Mouse (Mus musculus) adrenal gland, adult 8-10 months (tissue): ENCODE data around the gene Cib1. TPM values are rescaled to one million over a fixed set of nuclear protein-coding genes. Genes with fewer than 3 reads are reported as not detected.

Experiments
- DNase-seq: peaks from one replicate; pipeline ENCODE4 v3.0.0; 2022
- total RNA-seq, 4 experiments: library from RNA; stranded (reverse); gene quantifications; 2 replicates each; pipeline ENCODE4 v1.2.4; 2022

The Cib1 gene
- total RNA-seq, 4 experiments from 2014 or later: 64.7 to 105 (median 85.9) TPM

DNA sequence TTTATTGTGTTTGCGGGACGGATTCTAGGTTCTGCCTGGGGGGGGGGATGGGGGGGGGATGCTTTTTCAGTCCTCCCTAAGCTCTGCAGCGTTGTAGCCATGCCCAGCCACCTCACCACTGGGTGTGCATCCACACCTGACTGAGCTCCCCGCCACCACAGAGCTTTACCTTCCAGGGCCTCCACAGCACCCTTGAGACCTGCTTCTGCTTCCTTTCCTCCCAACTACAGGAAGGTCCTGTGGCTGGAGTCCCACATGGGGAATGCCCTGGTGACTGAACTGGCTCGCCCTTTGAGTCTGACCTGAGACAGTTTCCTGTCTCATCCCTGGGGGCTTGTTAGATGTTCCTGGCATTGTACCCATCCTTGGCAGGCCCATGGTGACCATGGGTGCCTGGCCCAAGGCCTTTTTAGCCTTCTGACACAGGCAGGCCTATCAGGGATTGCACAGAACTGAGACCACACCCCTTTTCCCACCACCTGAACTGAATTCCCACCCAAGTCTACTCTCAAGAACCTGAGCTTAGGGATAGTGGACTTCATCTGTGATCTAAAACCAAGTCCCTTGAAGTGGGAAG, 31.6 kb downstream of the Cib1 start:
- no peak for DNase-seq

DNA sequence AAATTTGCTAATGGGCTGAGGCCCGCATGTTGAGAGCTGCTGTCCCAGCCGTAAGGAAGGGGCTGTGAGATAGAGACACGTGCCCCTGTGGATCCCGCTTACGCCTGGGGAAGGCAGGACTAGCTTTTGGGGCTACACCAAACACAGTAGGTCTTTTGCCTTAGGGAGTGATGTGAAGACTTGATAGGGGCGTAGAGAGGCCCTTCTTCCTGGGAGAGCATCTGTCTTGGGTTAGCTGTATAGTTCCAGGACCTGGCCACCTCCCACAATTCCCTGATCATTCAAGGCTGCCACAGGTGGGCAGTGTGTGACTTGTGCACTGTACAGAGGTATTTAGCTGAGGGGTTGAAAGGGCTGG, 32.0 kb downstream of the Cib1 start:
- DNase-seq: no peak

DNA sequence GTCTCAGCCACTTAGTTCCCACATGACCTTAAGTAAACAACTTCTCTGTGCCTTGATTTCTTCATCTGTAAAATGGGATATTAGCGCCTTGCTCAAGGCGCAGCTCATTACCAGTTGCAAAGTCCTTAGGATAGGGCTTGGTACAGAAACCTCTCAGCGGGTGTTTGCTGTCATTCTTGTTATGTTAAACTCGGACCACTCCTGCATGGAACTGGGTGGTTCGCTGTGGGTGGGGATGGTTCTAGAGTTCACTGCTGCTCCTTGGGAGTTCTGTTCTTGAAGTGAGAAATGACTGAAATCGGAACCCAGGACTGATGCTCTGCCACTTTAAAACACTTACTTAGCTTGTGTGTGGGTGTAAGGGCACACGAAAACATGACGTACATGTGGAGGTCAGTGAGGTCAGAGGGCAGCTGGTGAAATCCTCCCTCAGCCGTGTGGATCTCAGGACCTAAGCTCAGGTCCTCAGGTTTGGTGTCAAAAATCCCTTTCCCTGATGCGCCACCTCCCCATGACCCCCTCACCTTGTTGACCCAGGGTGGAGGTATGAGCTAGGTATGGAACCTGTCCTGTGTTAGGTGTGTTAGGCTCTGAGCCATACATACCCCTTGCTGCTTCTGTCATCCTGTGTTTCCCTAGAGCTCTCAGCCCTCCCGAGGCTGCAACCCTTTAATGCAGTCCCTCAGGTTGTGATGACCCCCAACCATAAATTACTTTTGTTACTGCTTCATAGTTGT, 32.6 kb downstream of the Cib1 start:
- no peak for DNase-seq

DNA sequence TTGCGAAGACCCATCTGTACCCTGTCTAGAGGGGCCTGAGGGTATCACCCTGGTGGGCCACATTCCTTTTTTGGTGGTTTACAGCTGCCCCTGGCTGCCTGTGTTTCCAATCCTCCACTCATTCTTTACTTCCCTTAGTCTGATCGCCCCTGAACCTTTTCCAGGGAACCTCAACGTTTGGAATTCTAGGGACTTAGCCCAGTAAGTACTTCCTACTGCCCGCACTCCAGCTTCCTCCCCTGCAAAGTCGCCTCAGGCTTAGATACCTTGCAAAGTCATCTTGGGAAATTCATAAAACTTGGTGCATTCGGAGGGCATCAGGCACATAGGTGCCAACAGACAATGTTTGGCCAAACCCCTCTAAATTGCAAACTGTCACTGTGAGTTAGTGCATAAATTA, 33.3 kb downstream of the Cib1 start:
- no peak for DNase-seq

DNA sequence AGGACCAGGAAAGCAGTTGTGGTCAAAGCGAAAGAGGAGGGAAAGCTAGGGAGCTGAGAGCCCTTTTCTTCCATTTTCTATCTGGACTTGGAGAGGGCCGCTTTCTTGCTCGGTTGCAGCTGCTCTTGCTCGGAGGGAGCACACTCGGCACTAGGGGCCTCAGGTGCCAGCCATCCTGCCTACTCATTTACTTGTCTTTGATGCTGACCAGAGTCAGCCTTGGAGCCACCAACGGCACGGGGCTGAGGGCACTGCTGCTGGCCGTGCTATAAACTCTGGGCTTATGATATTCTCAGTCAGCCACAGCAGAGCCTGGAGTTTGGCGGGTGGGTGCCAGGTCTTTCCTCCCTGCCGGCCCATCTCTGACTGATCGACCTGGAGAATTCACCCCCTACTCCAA, 33.8 kb downstream of the Cib1 start:
- no peak for DNase-seq

DNA sequence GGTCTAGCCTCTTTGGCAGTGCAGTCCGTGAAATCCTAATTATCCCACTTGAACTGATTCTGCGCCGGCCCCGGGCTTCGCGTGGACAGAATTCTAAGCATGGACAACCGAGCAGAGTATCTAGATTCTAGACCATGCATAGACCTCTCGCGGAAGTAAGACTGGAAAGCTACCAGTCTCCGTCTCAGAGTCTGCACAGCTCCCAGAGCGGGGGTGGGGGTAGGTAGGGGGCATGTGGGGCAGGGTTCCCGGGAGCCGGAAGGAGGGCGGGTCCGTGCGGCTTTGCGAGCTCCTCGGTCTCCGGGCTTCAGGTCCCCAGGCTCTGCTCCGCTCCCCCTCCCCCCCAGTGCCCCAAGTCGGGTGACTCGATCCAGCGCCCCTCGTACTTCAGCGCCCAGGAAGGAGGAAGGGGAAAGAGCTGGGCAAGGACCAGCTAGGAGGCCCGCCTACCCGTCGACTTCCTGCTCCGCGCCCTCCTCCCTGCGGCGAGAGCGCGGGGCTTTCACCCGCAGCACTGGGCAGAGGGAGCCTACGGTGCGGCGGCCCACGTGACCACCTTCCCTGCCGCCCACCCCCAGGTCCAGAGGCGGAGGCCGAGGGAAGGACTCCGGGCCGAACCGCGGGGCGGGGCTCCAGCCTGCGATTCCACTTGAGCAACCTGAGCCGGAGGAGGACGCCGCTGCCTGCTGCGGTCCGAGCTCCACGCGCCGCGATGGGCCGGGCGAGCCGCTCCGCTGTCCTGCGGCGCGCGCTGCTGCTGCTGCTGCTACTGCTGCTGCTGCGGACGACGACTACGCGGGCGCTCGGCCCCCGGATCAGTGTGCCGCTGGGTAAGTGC, 34.5 kb downstream of the Cib1 start:
- DNase-seq: peak; percentile 81

DNA sequence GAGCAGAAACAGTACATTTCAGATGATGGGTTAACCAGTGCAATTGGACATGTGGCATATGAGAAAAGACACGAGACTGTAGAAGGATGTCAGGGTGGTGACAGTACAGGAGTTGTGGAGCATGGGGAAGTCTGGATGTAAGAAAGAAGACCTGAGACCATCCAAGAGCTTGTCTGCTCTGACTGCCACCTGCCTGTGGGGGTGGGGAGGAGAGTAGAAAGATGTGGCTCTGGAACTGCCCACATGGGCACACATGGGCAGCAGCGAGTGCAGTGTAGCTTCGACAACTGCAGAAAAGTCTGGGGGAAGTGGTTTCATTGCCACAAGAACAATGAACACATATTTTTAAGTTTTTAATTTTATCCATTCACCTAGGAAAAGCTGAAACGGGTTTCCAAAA, 35.2 kb downstream of the Cib1 start:
- no peak for DNase-seq

DNA sequence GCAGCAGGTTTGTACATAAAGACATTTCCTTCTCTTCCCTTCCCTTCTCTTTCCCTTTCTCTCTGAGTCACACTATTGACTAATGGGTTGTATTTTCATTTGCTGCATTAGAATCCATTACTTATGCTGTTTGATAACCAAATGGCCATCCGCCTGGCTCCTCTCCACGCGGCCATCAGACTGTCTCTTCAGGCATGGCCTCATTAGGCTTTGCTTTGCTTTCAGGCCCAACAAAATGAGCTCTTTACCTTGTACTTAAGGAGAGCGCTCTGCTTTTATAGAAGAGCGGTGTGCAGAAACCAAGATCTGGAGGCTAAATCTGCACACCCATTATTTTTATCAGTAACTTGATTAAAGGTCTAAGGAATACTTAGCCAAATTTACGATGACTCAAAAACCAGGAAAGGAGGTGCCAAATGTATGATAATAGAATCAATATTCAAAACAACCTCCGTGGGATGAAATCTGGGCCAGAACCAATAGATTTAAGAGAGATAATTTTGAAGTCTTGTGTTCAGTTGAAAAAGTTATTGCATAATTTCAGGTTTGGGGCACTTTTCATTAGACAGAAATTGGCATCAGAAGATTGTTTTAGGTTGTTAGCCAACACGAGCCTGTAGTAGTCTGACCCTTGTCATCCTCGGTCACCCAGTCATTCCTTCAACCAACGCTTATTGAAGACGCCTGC, 36.9 kb downstream of the Cib1 start:
- no peak for DNase-seq

DNA sequence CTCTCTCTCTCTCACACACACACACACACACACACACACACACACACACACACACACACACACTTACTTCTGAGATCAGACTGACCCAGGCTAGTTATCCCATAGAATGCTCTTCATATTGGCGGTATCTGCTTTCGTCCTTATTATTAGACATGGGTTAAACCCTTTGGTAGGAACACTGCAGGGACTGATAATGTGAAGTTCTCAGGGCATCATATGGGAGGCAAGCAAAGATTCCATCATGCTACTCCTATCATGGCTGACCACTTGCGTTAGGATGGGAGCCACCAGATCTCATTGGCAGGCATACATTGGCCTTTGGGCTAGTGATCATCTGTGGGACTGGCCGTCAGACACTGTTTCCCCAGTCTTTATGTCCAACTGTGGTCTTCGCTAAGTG, 37.5 kb downstream of the Cib1 start:
- DNase-seq: no peak

DNA sequence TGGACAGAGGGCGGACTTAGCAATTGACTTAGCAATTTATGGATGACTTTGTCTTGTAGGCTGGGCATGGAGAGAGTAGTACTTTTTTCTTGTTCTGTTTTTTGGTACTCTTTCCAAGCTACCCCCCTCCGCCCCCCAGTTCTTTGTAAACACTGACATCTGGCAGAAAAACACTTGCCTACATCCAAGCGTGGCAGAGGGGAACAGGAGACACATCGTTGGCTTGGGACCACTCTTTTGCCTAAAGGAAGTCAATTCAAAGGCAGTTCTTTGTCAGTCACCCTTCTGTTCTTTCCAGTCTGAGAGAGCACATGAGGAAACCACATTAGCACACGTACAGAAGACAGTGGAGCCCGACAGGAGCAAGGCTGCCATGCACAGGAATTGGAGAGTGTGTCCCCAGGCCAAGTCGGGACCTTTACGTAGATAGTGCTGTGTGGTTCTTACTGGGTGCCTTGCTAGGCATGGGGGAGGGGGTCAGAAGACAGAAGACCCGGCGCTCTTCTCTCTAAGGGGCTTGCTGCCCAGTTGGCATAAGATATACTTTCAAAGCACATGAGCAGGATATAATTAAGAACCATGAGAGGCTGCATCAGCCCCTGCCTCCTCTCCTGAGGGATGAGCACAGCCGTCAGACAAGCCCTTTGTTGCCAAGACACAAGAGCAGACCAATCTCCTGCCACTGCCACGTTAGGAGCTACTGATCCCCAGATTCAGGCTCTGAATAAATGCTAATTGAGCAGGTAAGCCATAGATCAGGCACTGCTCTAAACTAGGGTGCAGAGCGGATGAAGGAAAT, 38.5 kb downstream of the Cib1 start:
- DNase-seq: no peak

DNA sequence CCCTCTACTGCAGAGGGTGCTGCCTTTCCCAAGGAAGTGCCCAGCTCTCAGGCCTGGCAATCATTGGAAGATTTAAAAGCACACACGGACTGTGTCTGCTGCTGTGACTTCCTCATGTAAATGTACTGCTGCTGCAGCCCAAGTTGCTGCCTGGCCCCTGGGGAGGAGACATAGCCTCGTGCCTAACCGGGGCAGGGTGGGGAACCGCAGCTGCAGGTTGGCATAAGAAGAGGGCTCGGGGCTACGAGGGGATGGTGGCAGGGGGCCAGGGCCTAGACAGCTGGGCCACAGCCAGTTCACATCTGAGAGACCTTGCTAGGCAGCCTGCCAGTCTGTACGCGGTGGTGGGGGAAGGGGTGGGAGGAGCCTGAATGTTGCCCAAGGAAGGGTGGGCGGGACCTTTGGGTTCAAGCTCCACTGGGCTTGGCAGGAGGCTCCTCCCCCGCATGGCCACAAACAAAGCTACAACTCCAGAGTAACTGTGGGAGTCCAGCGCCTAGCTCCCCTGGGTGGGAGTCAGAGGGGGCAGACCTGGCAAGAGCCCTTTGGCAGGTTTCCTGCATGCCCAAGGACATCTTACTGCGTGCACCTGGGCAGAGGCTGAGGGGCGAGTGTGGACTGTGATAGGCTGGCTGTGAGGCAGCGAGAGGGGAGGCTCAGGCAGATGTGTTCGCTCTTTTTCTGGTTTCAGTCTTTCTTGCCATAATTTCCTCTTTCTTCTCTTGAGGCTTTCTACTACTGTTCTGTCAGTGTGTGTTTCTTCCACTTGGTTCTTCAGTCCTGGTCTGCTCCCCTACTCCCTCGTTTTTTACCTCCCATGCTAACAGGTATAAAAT, 40.2 kb downstream of the Cib1 start:
- peak; percentile 82 for DNase-seq

DNA sequence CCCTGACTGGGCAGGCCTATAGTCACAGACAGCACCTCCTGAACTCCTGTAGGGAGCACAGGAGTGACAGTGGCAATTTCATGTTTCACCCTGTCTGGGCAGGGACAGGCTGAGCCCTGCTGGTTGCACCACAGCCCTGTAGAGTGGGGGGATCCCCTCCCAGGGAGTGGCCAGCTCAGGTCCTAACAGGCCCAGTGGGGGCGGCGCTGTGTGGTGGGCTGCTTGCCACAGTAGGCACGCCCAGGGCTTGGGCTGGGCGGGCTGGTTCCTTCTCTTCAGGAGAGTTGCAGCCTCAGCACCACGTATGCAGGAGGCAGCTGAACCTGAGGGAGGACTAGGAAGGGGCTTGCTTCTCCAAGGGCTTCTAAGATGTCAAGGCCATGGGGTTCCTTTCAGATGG, 41.2 kb downstream of the Cib1 start:
- DNase-seq: no peak

DNA sequence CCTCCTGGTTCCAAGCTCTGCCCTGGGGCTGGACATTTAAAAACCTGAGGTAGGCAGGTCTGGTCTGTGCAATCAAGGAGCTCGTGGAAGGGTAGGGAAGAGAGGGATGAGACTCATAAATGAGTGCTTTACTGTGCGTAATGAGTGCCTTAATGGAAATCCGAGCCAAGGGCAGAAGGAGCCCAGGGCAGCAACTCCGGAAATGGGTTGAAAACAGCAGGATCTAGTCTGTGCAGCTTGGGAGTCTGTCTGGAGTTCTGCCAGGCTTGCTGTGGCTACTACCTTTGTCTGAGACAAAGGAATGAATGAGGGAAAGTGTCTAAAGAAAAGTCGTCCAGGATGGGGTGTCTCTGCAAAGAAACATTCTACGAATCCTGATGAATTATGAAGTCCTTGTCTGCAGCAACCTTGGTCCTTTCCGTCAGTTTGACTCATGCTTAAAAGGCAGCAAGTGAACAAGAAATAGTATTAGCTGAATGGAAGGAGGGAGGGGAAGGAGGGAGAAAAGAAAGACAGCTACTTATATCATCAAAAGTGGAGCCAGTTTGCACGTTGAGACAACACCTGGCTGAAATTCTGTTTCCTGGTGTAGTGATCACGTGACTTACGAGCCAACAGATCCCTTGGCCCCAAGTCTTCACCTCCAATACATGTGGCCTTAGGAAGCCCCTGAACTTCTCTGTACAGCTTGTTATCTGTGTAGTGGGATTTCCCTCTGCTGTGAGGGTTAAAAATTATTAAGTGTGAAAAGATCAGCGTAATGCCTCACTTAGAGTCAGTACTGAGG, 43.3 kb downstream of the Cib1 start:
- no peak for DNase-seq

DNA sequence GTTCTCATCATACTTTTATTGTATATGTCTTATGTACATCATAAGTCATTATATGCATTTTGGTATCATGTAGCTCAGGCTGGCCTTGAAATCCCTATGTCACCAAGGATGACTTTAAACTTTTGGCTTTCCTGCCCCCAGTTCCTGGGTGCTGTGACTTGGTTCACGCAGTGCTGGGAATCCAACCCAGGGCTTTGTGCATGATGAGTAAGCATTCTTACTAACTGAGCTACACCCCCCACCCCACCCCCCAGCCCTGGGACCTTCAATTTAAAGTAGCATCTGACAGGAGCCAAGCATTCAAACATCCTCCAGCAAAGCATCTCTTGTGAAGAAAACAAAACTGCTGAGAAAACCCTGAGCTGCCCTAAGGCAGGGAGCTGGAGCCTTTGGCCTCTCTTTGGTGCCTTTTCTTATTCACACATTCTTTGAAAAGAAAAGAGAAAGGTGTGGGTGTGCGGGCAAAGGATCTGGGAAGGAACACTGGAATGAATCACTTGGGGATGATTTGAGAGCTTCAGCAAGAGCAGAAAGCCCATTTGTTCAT, 44.0 kb downstream of the Cib1 start:
- no peak for DNase-seq

DNA sequence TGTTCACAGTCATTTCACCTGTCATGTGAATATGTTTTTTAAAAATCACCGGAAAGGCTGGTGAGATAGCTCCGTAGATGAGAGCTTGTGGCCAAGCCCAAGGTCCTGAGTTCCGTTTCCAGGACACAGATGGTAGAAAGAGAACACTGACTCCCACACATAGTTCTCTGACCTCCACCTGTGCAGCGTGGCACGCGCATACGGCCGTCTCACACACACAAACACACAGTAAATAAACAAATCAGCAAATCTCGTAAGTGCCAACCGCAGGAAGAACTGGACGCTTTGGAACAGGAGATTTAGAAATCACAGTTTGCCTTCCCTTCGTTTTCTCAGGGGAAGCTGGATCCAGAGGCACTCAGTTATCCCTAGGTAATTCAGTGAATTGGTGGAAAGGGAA, 45.1 kb downstream of the Cib1 start:
- DNase-seq: no peak

DNA sequence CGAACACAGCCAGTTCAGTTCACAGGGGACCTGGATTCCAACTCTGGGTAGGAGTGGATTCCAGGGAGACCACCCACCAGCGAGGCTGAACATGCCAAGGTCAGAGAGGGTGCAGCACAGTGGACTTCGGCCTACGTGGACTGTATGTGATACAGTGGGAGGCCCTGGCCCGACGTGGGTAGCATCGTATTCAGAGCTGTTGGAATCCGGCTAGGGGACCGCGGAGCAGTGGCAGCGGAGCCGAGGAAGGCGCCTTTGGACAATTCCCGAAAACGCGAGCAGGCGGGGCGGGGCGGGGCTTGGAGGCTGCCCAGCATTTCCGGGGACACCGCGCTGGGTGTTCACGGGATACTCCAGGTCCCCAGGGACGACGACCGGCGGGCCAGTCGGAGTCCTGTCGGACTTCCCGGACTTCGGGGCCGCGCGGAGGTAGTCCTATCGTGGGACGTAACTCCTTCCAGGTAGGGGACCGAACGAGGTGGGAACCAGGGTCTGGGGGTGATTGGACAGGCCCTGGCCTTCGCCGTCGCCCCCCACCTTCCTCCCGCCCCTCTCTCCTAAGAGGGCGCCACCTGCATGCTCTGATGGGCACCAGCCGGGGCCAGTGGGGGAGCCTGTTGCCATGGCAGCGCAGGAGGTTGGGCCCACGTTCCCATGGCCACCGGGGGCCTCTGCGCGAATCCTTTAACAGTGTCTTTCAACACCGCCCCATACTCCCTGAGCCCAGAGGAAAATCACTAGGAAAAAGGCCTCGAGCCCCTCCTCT, 45.9 kb downstream of the Cib1 start, which contains the start of gene Sema4b:
Sema4b (plus strand) TSS at position 311 of the 766 bp plus-strand sequence.
- peak; percentile 95 for DNase-seq

DNA sequence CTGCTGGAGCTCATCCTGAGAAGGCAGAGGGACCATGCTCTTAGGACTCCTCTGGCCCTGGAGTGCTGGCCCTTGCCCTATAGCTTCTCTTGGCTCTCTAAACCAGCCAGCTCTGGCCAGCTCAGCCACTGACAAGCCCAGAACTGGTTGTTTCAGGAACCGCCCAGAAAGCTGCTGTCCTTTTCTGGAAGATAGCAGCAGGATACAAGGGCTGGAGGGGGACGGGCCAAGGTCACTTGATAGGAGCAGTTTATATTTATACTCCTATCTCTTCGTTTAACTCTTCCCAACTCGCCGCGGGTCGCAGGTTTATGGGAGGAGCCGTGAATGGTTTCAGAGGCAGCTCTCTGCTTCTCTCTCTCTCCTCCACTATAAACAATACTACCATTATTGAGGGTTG, 46.6 kb downstream of the Cib1 start:
- DNase-seq: peak; percentile 88

DNA sequence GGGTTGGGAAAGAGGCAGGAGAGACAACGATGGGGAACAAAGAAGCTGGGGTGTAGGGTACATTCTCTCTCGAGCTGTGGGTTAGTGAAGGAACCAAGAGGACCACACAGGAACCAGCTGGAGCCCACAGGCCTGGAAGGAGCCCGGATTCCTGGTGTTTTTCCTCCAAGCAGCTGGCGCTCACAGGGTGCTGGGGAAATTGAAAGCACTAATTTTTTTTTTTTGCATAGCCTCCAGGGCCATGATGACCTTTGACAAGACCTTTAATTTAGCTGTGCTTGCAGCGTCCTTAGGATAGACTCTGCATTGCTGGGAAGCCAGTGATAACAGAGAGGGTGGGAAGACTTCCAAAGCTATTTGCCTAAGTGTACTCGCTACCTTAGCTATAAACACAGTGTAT, 47.6 kb downstream of the Cib1 start:
- no peak for DNase-seq

DNA sequence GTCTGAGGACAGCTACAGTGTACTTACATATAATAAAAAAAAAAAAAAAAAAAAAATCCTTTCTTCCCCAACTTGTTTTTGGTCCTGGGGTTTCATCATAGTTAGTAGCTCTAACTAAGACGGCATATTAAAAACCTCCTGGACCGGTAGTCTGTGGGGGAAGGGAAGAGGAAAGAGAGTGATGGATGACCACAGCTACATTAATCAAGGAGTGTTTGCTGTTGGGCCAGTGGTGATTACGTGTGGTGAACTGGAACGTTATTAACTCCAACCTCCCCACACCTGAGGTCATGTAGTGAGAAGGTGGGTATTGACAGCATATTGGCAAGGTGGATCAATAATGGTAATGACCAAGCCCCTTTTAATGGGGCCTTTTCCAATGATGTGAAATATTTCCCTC, 48.1 kb downstream of the Cib1 start:
- DNase-seq: no peak
